Mouse (Mus musculus) MEL (cell line): Measurements from ENCODE around the gene Chst3. TPM values are rescaled to one million over a fixed set of nuclear protein-coding genes. Genes with fewer than 3 reads are reported as not detected.

Experiments
- DNase-seq: peaks from one replicate; pipeline ENCODE4 v3.0.0; 2011; ENCODE audit warnings: low read depth, low spot score
- H3K27ac ChIP-seq: 2 replicates; pipeline ENCODE4 v1.5.1; 2012; ENCODE audit warnings: low read depth, mild to moderate bottlenecking, control low read depth, low read length, moderate library complexity; ENCODE audit not compliant: control insufficient read depth
- H3K27me3 ChIP-seq, 2 experiments: fragments of 150-350 bp in 1 of 2; sonication (generic) in 1 of 2; 2 replicates each; pipeline ENCODE4 v1.6.1; 2012; ENCODE audit warnings: low read length in 2 of 2, mild to moderate bottlenecking in 2 of 2, improper control_type of control experiment in 1 of 2, moderate library complexity in 1 of 2; ENCODE audit not compliant: insufficient read depth in 2 of 2, control insufficient read depth in 1 of 2
- H3K36me3 ChIP-seq, 2 experiments: 2 replicates each; pipeline ENCODE4 v1.6.1; 2012 to 2014; ENCODE audit warnings: low read length in 2 of 2, improper control_type of control experiment in 1 of 2, inconsistent platforms in 1 of 2, mild to moderate bottlenecking in 1 of 2; ENCODE audit not compliant: insufficient read depth in 2 of 2, control insufficient read depth in 1 of 2
- H3K4me1 ChIP-seq, 2 experiments: fragments of 150-350 bp in 1 of 2; sonication (generic) in 1 of 2; 2 replicates each; pipeline ENCODE4 v1.6.1; 2012; ENCODE audit warnings: low read length in 2 of 2, improper control_type of control experiment in 1 of 2, mild to moderate bottlenecking in 1 of 2; ENCODE audit not compliant: insufficient read depth in 2 of 2, control insufficient read depth in 1 of 2
- H3K4me3 ChIP-seq, 2 experiments: fragments of 150-350 bp in 1 of 2; sonication (generic) in 1 of 2; 2 replicates each; pipeline ENCODE4 v1.5.1; 2012; ENCODE audit warnings: low read depth in 2 of 2, low read length in 2 of 2, mild to moderate bottlenecking in 2 of 2, moderate library complexity in 2 of 2, control low read depth in 1 of 2, improper control_type of control experiment in 1 of 2; ENCODE audit not compliant: control insufficient read depth in 1 of 2, insufficient read depth in 1 of 2
- H3K79me2 ChIP-seq: 2 replicates; pipeline ENCODE4 v1.6.1; 2012; ENCODE audit warnings: mild to moderate bottlenecking, low read length, moderate library complexity; ENCODE audit not compliant: control insufficient read depth, poor library complexity, insufficient read depth
- H3K9ac ChIP-seq: 2 replicates; pipeline ENCODE4 v1.6.1; 2012; ENCODE audit warnings: low read depth, mild to moderate bottlenecking, control low read depth, low read length, moderate library complexity; ENCODE audit not compliant: control insufficient read depth, poor library complexity, severe bottlenecking
- H3K9me3 ChIP-seq: fragments of 150-350 bp; sonication (generic); replicated peaks from 2 replicates; pipeline ENCODE4 v1.6.1; 2012; ENCODE audit warnings: mild to moderate bottlenecking, low read length, improper control_type of control experiment, moderate library complexity; ENCODE audit not compliant: insufficient read depth
- CHD1 ChIP-seq: IDR thresholded peaks from 2 replicates; pipeline ENCODE4 v1.6.1; 2012; ENCODE audit warnings: low read depth, mild to moderate bottlenecking, inconsistent platforms, low read length, improper control_type of control experiment
- CTCF ChIP-seq, 3 experiments: IDR thresholded peaks in 2 of 3; conservative IDR thresholded peaks in 1 of 3; 2 replicates each; pipeline ENCODE4 v1.5.1; 2011 to 2012; ENCODE audit warnings: low read length in 3 of 3, low read depth in 2 of 3, mild to moderate bottlenecking in 2 of 3, improper control_type of control experiment in 1 of 3, inconsistent platforms in 1 of 3, mixed read lengths in 1 of 3, moderate library complexity in 1 of 3; ENCODE audit not compliant: control insufficient read depth in 1 of 3, insufficient read depth in 1 of 3, poor library complexity in 1 of 3, severe bottlenecking in 1 of 3
- E2F4 ChIP-seq: IDR thresholded peaks from 2 replicates; pipeline ENCODE4 v1.6.1; 2011; ENCODE audit warnings: low read depth, low read length, improper control_type of control experiment, borderline replicate concordance
- ELF1 ChIP-seq: IDR thresholded peaks from 2 replicates; pipeline ENCODE4 v1.6.1; 2014; ENCODE audit warnings: low read depth, mild to moderate bottlenecking, inconsistent platforms, low read length, improper control_type of control experiment, moderate library complexity
- MAZ ChIP-seq: IDR thresholded peaks from 2 replicates; pipeline ENCODE4 v1.6.1; 2012; ENCODE audit warnings: low read depth, mild to moderate bottlenecking, inconsistent platforms, low read length, improper control_type of control experiment
- MEF2A ChIP-seq: IDR thresholded peaks from 2 replicates; pipeline ENCODE4 v1.6.1; 2014; ENCODE audit warnings: low read depth, mild to moderate bottlenecking, inconsistent platforms, low read length, improper control_type of control experiment; ENCODE audit not compliant: poor library complexity, insufficient replicate concordance, severe bottlenecking; ENCODE audit errors: extremely low read depth
- MXI1 ChIP-seq: IDR thresholded peaks from 2 replicates; pipeline ENCODE4 v1.6.1; 2011; ENCODE audit warnings: mild to moderate bottlenecking, low read depth, low read length, improper control_type of control experiment
- POLR2A ChIP-seq, 2 experiments: IDR thresholded peaks; 2 replicates each; pipeline ENCODE4 v1.6.1; 2011 to 2012; ENCODE audit warnings: low read length in 2 of 2, mild to moderate bottlenecking in 2 of 2, control low read depth in 1 of 2, improper control_type of control experiment in 1 of 2, low read depth in 1 of 2, moderate library complexity in 1 of 2; ENCODE audit not compliant: control insufficient read depth in 1 of 2, insufficient read depth in 1 of 2, poor library complexity in 1 of 2
- POLR2AphosphoS2 ChIP-seq: IDR thresholded peaks from 2 replicates; pipeline ENCODE4 v1.6.1; 2011; ENCODE audit warnings: low read length, improper control_type of control experiment
- POLR2AphosphoS5 ChIP-seq: IDR thresholded peaks from 2 replicates; pipeline ENCODE4 v1.6.1; 2012; ENCODE audit warnings: low read depth, borderline replicate concordance, mild to moderate bottlenecking, inconsistent platforms, low read length, moderate library complexity, mixed read lengths
- RAD21 ChIP-seq: IDR thresholded peaks from 2 replicates; pipeline ENCODE4 v1.6.1; 2011; ENCODE audit warnings: mild to moderate bottlenecking, low read depth, low read length, improper control_type of control experiment
- SIN3A ChIP-seq: IDR thresholded peaks from 2 replicates; pipeline ENCODE4 v1.6.1; 2012; ENCODE audit warnings: low read length, improper control_type of control experiment, inconsistent platforms
- SMC3 ChIP-seq: IDR thresholded peaks from 2 replicates; pipeline ENCODE4 v1.6.1; 2011; ENCODE audit warnings: low read depth, low read length, improper control_type of control experiment
- TAL1 ChIP-seq: IDR thresholded peaks from 2 replicates; pipeline ENCODE4 v1.6.1; 2012; ENCODE audit warnings: mild to moderate bottlenecking, inconsistent platforms, low read length, moderate library complexity, mixed read lengths
- TCF12 ChIP-seq: IDR thresholded peaks from 2 replicates; pipeline ENCODE4 v1.6.1; 2014; ENCODE audit warnings: low read depth, mild to moderate bottlenecking, inconsistent platforms, low read length, improper control_type of control experiment, moderate library complexity
- USF1 ChIP-seq: IDR thresholded peaks from 2 replicates; pipeline ENCODE4 v1.6.1; 2014; ENCODE audit warnings: low read depth, mild to moderate bottlenecking, inconsistent platforms, low read length, improper control_type of control experiment, moderate library complexity
- ZC3H11A ChIP-seq: IDR thresholded peaks from 2 replicates; pipeline ENCODE4 v1.6.1; 2012; ENCODE audit warnings: low read depth, mild to moderate bottlenecking, inconsistent platforms, low read length, improper control_type of control experiment
- ZKSCAN1 ChIP-seq: IDR thresholded peaks from 2 replicates; pipeline ENCODE4 v1.6.1; 2012; ENCODE audit warnings: low read depth, mild to moderate bottlenecking, inconsistent platforms, low read length, improper control_type of control experiment, moderate library complexity
- ZMIZ1 ChIP-seq: IDR thresholded peaks from 2 replicates; pipeline ENCODE4 v1.6.1; 2012; ENCODE audit warnings: low read depth, mild to moderate bottlenecking, inconsistent platforms, low read length, improper control_type of control experiment, moderate library complexity
- polyA plus RNA-seq, 2 experiments: library from polyadenylated mRNA; stranded (reverse) in 1 of 2; unstranded in 1 of 2; fragments of >175 nt in 1 of 2; fragments of >200 nt in 1 of 2; gene quantifications; 2 replicates each; pipeline versions ENCODE4 v1.2.1 to v1.2.4; 2012; ENCODE audit warnings: low replicate concordance in 2 of 2, low read depth in 1 of 2; ENCODE audit not compliant: insufficient read length in 2 of 2, insufficient read depth in 1 of 2, missing spikeins in 1 of 2
- total RNA-seq: library from RNA; depleted of rRNA; stranded (reverse); fragments of 300-350 nt; gene quantifications from 2 replicates; pipeline ENCODE4 v1.2.3, GENCODE M21; 2012

Chst3 gene
- total and polyA plus RNA-seq, 3 experiments, result 0.08 TPM; not detected in 2

DNA sequence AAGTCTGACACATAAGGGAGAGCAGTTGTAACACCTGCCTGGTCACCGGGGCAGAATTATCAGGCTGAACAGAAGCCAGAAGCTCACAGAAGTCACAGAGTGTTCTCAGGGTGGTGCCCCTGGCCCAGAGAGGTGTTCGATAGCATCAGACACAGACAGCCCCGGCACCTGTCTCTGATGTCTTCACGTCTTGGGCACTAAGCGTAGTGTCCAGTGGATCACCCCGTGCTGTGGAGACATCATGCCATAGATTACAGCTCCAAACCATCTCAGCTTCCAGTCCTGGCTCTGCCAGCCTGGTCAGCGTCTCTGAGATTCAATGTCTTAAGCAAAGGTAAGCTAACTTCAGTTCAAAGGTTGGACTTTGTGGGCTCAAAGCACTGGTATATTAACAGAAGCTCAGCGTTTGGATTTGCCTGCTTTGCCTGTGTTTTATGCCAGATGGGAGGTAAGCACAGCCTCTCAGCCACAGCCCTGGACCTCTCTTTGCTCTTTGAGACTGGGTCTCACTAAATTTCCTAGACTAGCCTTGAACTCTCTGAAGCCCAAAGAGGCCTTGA lies 47.9 kb upstream of the Chst3 start:
- H3K27ac ChIP-seq, result no peak overlapping the region
- no peaks in the 10 kb centered on the region for H3K27me3 ChIP-seq
- peaks cover 2 to 10% of the 10 kb centered on the region in 2 experiments; a peak in 3 of 4 replicates for H3K4me1 ChIP-seq
- no peak for TF ChIP-seq MEF2A
- H3K9ac ChIP-seq, result no peak overlapping the region
- no peak overlapping the region for H3K4me3 ChIP-seq
- H3K79me2 ChIP-seq, result no peaks in the 10 kb centered on the region
- peaks cover 0 to 9% of the 10 kb centered on the region in 2 experiments; a peak in 2 of 4 replicates for H3K36me3 ChIP-seq
- H3K9me3 ChIP-seq, result no peaks in the 10 kb centered on the region
- DNase-seq, result no peak

DNA sequence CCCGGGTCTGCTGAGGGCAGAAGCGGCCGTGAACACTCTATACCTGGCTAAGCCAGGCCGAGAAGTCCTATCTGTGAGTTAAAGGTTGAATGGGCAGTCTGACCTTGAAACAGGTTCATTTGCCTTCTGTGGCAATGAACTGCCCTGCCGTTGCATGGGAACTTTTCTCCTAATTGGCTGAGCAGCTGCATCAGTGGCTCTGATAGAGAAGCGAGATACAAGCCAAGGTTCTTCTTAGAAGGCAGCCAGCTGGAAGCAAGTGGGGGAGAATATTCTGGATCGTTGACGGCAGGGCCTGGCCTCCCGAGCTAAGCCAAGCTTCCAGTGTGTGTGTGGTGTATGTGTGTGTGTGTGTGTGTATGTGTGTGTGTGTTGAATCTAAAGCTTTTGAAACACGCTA lies 46.2 kb upstream of the Chst3 start:
- no peak overlapping the region for H3K27ac ChIP-seq
- H3K9me3 ChIP-seq, result no peaks in the 10 kb centered on the region
- peaks cover 2 to 10% of the 10 kb centered on the region in 2 experiments; a peak in 3 of 4 replicates for H3K4me1 ChIP-seq
- TF ChIP-seq POLR2A (IDR thresholded peaks at IDR 0.05; ENCODE audit: control insufficient read depth in 1 of 2, insufficient read depth in 1 of 2, low read depth in 1 of 2, low read length in 2 of 2, poor library complexity in 1 of 2), result no peak
- no peak for TF ChIP-seq RAD21
- no peak for TF ChIP-seq TCF12
- no peak for TF ChIP-seq USF1
- no peak for TF ChIP-seq SMC3
- no peak for TF ChIP-seq SIN3A
- no peak for TF ChIP-seq ZKSCAN1
- TF ChIP-seq POLR2AphosphoS5, result no peak
- TF ChIP-seq CHD1, result no peak
- no peak for TF ChIP-seq ZC3H11A
- no peak for TF ChIP-seq MAZ
- no peak for TF ChIP-seq ZMIZ1
- TF ChIP-seq POLR2AphosphoS2, result no peak
- no peak for TF ChIP-seq TAL1
- TF ChIP-seq E2F4, result no peak
- no peak for TF ChIP-seq ELF1
- TF ChIP-seq MXI1, result no peak
- no peak for TF ChIP-seq CTCF (IDR thresholded peaks at IDR 0.05 in 2 of 3, conservative IDR thresholded peaks at IDR 0.05 in 1 of 3; ENCODE audit: control insufficient read depth in 1 of 3, insufficient read depth in 1 of 3, low read depth in 2 of 3, low read length in 3 of 3, poor library complexity in 1 of 3, severe bottlenecking in 1 of 3)
- no peaks in the 10 kb centered on the region for H3K27me3 ChIP-seq
- no peak for DNase-seq
- peaks cover 0 to 6% of the 10 kb centered on the region in 2 experiments; a peak in 1 of 4 replicates for H3K36me3 ChIP-seq
- H3K9ac ChIP-seq, result no peak overlapping the region
- H3K79me2 ChIP-seq, result no peaks in the 10 kb centered on the region
- H3K4me3 ChIP-seq, result no peak overlapping the region
